ENCODE assay signal across 8 mouse cellular contexts in genomic region chr1:42697756-42698583, GRCm38 (mm10). TPM values are rescaled to one million over a fixed set of nuclear protein-coding genes. Genes with fewer than 3 reads are reported as not detected.
A peak's percentile ranks its signal among the peaks of the same experiment; 100 is the strongest.
DNase-seq lines count a peak whose midpoint lies in the region; ATAC-seq and TF ChIP-seq lines count a peak whose summit lies in the region.

No protein-coding gene starts in this region.

- H3K4me2 ChIP-seq in heart, embryonic 16.5 days (ENCODE audit: low read depth, low read length): peak overlapping the region; percentile 89
- peak overlapping the region; percentile 78 for H3K4me2 ChIP-seq in neural tube, embryonic 15.5 days

- no peak for TF ChIP-seq CTCF in layer of hippocampus, adult 2 months (conservative IDR thresholded peaks at IDR 0.05)

- H3K36me3 ChIP-seq in heart, embryonic 16.5 days (ENCODE audit: control insufficient read depth, insufficient read depth): no peaks in the 10 kb centered on the region
- no peaks in the 10 kb centered on the region for H3K36me3 ChIP-seq in neural tube, embryonic 15.5 days

- H3K27me3 ChIP-seq in heart, embryonic 16.5 days (ENCODE audit: control insufficient read depth, insufficient read depth, low read length): peaks cover 77% of the 10 kb centered on the region
- H3K27me3 ChIP-seq in neural tube, embryonic 15.5 days (replicated peaks): no peaks in the 10 kb centered on the region

- peak overlapping the region; percentile 94 for H3K27ac ChIP-seq in layer of hippocampus, adult 2 months
- H3K27ac ChIP-seq in heart, embryonic 16.5 days (ENCODE audit: low read length): no peak overlapping the region
- H3K27ac ChIP-seq in neural tube, embryonic 15.5 days (replicated peaks): peak overlapping the region; percentile 90

- intact Hi-C loops in left cerebral cortex, postnatal 36 days (cut with DNase I): loop anchor here (2.0 to 10.0 kb wide), 3 partner anchors 15 to 1823 kb away; no protein-coding TSS in a partner anchor

- H3K9me3 ChIP-seq in heart, embryonic 16.5 days (replicated peaks; ENCODE audit: control insufficient read depth, low read length): no peaks in the 10 kb centered on the region
- no peaks in the 10 kb centered on the region for H3K9me3 ChIP-seq in neural tube, embryonic 15.5 days (replicated peaks)

- peak in 1 of 2 experiments; percentile 50 for DNase-seq in layer of hippocampus, adult 2 months (ENCODE audit: low spot score in 2 of 2)
- DNase-seq in layer of hippocampus, adult 9-11 months: no peak
- DNase-seq in left cerebral cortex, postnatal 36 days (ENCODE audit: low spot score in 2 of 2): peak; percentile 67 to 76
- DNase-seq in adrenal gland, adult 8-10 months: no peak
- DNase-seq in urinary bladder, adult 2 months (ENCODE audit: low spot score): no peak

- 1% methylated on average over 79 of the region's 80 CpGs for WGBS in heart, embryonic 16.5 days
- WGBS in neural tube, embryonic 15.5 days: under 1% methylated on average over 77 of the region's 80 CpGs

- no peak overlapping the region for H3K9ac ChIP-seq in heart, embryonic 16.5 days (ENCODE audit: low read length)
- peak overlapping the region; percentile 74 for H3K9ac ChIP-seq in neural tube, embryonic 15.5 days (replicated peaks)

- H3K4me1 ChIP-seq in heart, embryonic 16.5 days (ENCODE audit: control insufficient read depth, insufficient read depth, low read length): peaks cover 35% of the 10 kb centered on the region
- peaks cover 40% of the 10 kb centered on the region for H3K4me1 ChIP-seq in neural tube, embryonic 15.5 days

- ATAC-seq in common myeloid progenitor, adult 5-6 weeks (replicated peaks; ENCODE audit: low read depth, poor library complexity, severe bottlenecking): peak; percentile 29; the same call in 1 of the 2 replicates
- ATAC-seq in heart, embryonic 16.5 days (replicated peaks; ENCODE audit: extremely low read depth, insufficient read depth, low FRiP score): no peak
- ATAC-seq in neural tube, embryonic 15.5 days (ENCODE audit: low FRiP score): no peak

- peak overlapping the region; percentile 71 for H3K4me3 ChIP-seq in layer of hippocampus, adult 2 months
- peak overlapping the region; percentile 57 for H3K4me3 ChIP-seq in heart, embryonic 16.5 days (ENCODE audit: low read length)
- peak overlapping the region; percentile 66 for H3K4me3 ChIP-seq in neural tube, embryonic 15.5 days (replicated peaks)

RNA-seq across cellular contexts. Expression of gene Pou3f3, which starts 2.4 kb away (rescaled TPM):
- 10 to 100 TPM; 60.7 to 66.4 TPM for total RNA-seq in layer of hippocampus, adult 2 months (2021)
- total RNA-seq in common myeloid progenitor, adult 5-6 weeks (2017): not detected in 2 replicates
- 0.02 TPM in 1 of 2 replicates, not detected in the other for polyA plus RNA-seq in heart, embryonic 16.5 days (2015; fragmentation: Nextera tagmentation; extraction: Ambion mirVana)
- 10 to 100 TPM; 60.2 to 62.4 TPM for total RNA-seq in left cerebral cortex, postnatal 36 days (2021)
- 6.9 and 9.5 TPM in 2 replicates for polyA plus RNA-seq in neural tube, embryonic 15.5 days (2015; fragmentation: Nextera tagmentation; extraction: Ambion mirVana)
- total RNA-seq in adrenal gland, adult 8-10 months (2022): under 1 TPM; 0.03 to 0.11 (median 0.08) TPM
- 0.21 and 0.22 TPM in 2 replicates for polyA plus RNA-seq in urinary bladder, adult 2 months (2012; rRNA removed)

Comparison
In these comparisons a context has a peak if more than half of its experiments do, and no peak if none do; other contexts are left out.
1. DNase-seq: peak in left cerebral cortex, postnatal 36 days (2 of 2); none in layer of hippocampus, adult 9-11 months (single experiment), adrenal gland, adult 8-10 months (single experiment) and urinary bladder, adult 2 months (single experiment).
2. RNA of gene Pou3f3, which starts 2.4 kb away (total RNA-seq): 60.7 to 66.4 TPM in layer of hippocampus, adult 2 months and 60.2 to 62.4 TPM in left cerebral cortex, postnatal 36 days; 0.03 to 0.11 TPM in adrenal gland, adult 8-10 months and not detected in common myeloid progenitor, adult 5-6 weeks; every median in the first group is over 10 times any median in the second.
3. Peak in every context shown above with its lines, with median percentiles within 50 percentile points of each other: H3K4me3 ChIP-seq.